Mouse (Mus musculus): ENCODE measurements around the gene Ets1. TPM values are rescaled to one million over a fixed set of nuclear protein-coding genes. Genes with fewer than 3 reads are reported as not detected.

The Ets1 gene
- polyA plus RNA-seq (2017; shearing (Covaris generic)) = 577 TPM

GRCm38 (mm10) chr9:32635627-32636385 is at the start of gene Ets1:
Gene Ets1 (plus strand): TSS chr9:32636221.

Other genes with a start within 250 kb of the Ets1 start
- gene Fli1, start 93.4 kb upstream of the Ets1 start, polyA plus RNA-seq (2017; shearing (Covaris generic)) = 101 TPM

Data from inflammation-experienced regulatory T-cells, adult 16 weeks (primary cell).